Mouse (Mus musculus) heart, adult 2 months (tissue): ENCODE data around the gene Fam83d. TPM values are rescaled to one million over a fixed set of nuclear protein-coding genes. Genes with fewer than 3 reads are reported as not detected.

Experiments
- DNase-seq, 2 experiments: peaks; one replicate each; pipeline ENCODE4 v3.0.0; 2021
- H3K27ac ChIP-seq: fragments of 200-600 bp; 2 replicates; pipeline ENCODE4 v1.8.1; 2022
- H3K27me3 ChIP-seq: fragments of 200-500 bp; 2 replicates; pipeline ENCODE4 v1.6.1; 2012; ENCODE audit warnings: mild to moderate bottlenecking, low read length, inconsistent platforms, mixed read lengths; ENCODE audit not compliant: control insufficient read depth, insufficient read depth
- H3K36me3 ChIP-seq: fragments of 200-500 bp; 2 replicates; pipeline ENCODE4 v1.6.1; 2012; ENCODE audit warnings: low read length, inconsistent platforms; ENCODE audit not compliant: control insufficient read depth, insufficient read depth
- H3K4me1 ChIP-seq: fragments of 200-500 bp; 2 replicates; pipeline ENCODE4 v1.6.1; 2011; ENCODE audit warnings: low read length; ENCODE audit not compliant: control insufficient read depth, insufficient read depth
- H3K4me3 ChIP-seq: fragments of 200-600 bp; 2 replicates; pipeline ENCODE4 v1.8.1; 2022
- H3K79me2 ChIP-seq: fragments of 200-500 bp; replicated peaks from 2 replicates; pipeline ENCODE4 v1.6.1; 2012; ENCODE audit warnings: mild to moderate bottlenecking, inconsistent platforms, low read length, moderate library complexity, mixed read lengths; ENCODE audit not compliant: control insufficient read depth, insufficient read depth
- H3K9ac ChIP-seq: fragments of 200-500 bp; 2 replicates; pipeline ENCODE4 v1.6.1; 2012; ENCODE audit warnings: low read depth, mild to moderate bottlenecking, control low read depth, inconsistent platforms, low read length, mixed read lengths
- CTCF ChIP-seq: fragments of 200-600 bp; IDR thresholded peaks from 2 replicates; pipeline ENCODE4 v1.8.1; 2022; ENCODE audit warnings: antibody characterized with exemption, mild to moderate bottlenecking, moderate library complexity
- EP300 ChIP-seq: fragments of 200-500 bp; IDR thresholded peaks from 2 replicates; pipeline ENCODE4 v1.6.1; 2011; ENCODE audit warnings: low read depth, low read length, control low read depth; ENCODE audit not compliant: insufficient read depth
- POLR2A ChIP-seq: fragments of 200-500 bp; IDR thresholded peaks from 2 replicates; pipeline ENCODE4 v1.6.1; 2011; ENCODE audit warnings: mild to moderate bottlenecking, low read depth, low read length, control low read depth; ENCODE audit not compliant: insufficient read depth
- WGBS: fragments of 180-500 bp; shearing (Covaris S2); methylation state at CpG from one replicate; pipeline ENCODE4 v1.1.7; 2018; 5-methylcytosine and 5-hydroxymethylcytosine counted together
- intact Hi-C: fragments of 180-260 bp; cut with DNase I; formaldehyde crosslinking; loops from one replicate; pipeline ENCODE4 v1.15.1; 2025
- polyA plus RNA-seq: library from polyadenylated mRNA; depleted of rRNA; stranded (reverse); fragments of >200 nt; gene quantifications from 2 replicates; pipeline ENCODE4 v1.2.3, GENCODE M21; 2012
- total RNA-seq, 2 experiments: library from RNA; stranded (reverse); gene quantifications; 2 replicates each; pipeline ENCODE4 v1.2.3; 2021

The Fam83d gene
- total and polyA plus RNA-seq, 3 experiments, result 0.27 to 0.78 (median 0.59) TPM

DNA sequence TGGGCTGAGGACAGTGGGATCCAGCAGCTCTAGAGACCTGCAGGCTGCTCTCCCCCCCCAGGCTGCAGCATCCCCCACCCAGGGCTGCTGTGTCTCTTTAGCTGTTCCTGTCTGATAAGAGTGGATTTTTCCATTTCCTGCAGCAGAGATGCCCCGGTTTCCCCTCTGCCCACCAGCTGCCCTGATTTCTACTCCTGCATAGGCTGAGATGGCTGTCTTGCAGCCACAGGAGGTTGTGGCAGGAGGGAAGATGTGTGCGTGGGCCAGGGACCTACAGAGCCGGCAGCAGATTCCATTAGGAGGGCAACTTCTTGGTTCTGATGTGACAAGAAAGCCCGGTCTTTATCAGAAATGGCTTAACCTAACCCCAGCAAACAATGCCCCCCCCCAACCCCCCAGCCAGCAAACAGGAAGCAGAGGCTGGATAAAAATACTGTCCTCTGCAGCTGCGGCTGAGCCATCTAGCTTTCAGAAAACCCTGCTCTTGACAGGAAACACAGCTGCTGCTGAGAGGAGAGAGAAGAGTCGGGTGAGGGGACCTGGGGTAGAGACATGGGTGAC is 44.8 kb upstream of the Fam83d start:
- peaks cover 10% of the 10 kb centered on the region for H3K4me1 ChIP-seq
- H3K79me2 ChIP-seq, result no peaks in the 10 kb centered on the region; the same call in 1 of the 2 replicates
- H3K4me3 ChIP-seq, result no peak overlapping the region
- no peak for TF ChIP-seq CTCF
- TF ChIP-seq POLR2A, result no peak
- TF ChIP-seq EP300, result no peak
- no peaks in the 10 kb centered on the region for H3K27me3 ChIP-seq
- intact Hi-C loops, result no loop called here
- peak in 1 of 2 experiments; percentile 39 for DNase-seq
- WGBS, result 9% methylated on average over 6 of the region's 6 CpGs
- H3K36me3 ChIP-seq, result no peaks in the 10 kb centered on the region
- H3K27ac ChIP-seq, result peak overlapping the region; percentile 19
- H3K9ac ChIP-seq, result no peak overlapping the region

DNA sequence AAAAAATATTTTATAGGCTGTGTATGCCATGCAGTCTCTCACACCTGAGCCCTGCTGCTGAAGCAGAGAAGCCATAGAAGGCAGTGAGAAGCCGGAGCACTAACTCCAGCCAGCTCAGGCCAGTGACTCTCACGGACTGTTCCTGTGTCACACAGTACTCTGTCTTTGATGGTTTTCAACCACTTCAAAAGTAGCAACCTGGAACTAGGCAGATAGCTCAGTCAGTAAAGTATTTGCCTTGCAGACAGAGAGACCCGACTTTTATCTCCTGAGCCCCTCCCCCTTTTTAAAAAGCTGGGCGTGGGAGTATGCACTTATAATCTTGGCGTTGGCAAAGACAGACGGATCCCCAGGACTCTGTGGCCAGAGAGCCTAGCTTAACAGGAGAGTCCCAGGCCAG is 44.1 kb upstream of the Fam83d start:
- Histone ChIP-seq H3K79me2 (no peaks in the 10 kb centered on the region), H3K9ac (no peak overlapping the region), H3K27ac (peak overlapping the region; percentile 19), H3K36me3 (no peaks in the 10 kb centered on the region), H3K27me3 (no peaks in the 10 kb centered on the region), H3K4me3 (no peak overlapping the region), H3K4me1 (peaks cover 8% of the 10 kb centered on the region)
- intact Hi-C loops, result no loop called here
- 15% methylated on average over 6 of the region's 6 CpGs for WGBS
- TF ChIP-seq CTCF (no peak), POLR2A (no peak), EP300 (no peak)
- DNase-seq, result no peak

DNA sequence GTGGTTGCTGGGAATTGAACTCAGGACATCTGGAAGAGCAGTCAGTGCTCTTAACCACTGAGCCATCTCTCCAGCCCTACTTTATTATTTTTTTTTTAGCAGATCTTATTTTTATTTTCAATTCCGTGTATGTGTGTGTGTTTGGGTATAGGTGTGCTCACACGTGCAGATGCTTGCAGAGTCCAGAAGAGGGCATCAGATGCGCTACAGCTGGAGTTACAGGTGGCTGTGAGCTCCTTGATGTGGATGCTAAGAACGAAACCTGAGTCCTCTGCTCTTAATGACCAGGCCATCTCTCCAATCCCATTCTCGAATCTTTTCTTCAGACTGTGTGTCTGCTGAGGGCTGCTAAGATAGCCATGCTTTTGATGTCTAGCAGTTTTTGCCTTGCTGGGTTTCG is 41.6 kb upstream of the Fam83d start:
- Histone ChIP-seq H3K9ac (no peak overlapping the region), H3K4me1 (peaks cover 6% of the 10 kb centered on the region), H3K36me3 (no peaks in the 10 kb centered on the region), H3K79me2 (no peaks in the 10 kb centered on the region), H3K4me3 (no peak overlapping the region), H3K27ac (no peak overlapping the region), H3K27me3 (no peaks in the 10 kb centered on the region)
- intact Hi-C loops, result no loop called here
- TF ChIP-seq CTCF (peak; percentile 33), EP300 (no peak)
- no peak for DNase-seq
- WGBS, result 69% methylated on average over 6 of the region's 6 CpGs

DNA sequence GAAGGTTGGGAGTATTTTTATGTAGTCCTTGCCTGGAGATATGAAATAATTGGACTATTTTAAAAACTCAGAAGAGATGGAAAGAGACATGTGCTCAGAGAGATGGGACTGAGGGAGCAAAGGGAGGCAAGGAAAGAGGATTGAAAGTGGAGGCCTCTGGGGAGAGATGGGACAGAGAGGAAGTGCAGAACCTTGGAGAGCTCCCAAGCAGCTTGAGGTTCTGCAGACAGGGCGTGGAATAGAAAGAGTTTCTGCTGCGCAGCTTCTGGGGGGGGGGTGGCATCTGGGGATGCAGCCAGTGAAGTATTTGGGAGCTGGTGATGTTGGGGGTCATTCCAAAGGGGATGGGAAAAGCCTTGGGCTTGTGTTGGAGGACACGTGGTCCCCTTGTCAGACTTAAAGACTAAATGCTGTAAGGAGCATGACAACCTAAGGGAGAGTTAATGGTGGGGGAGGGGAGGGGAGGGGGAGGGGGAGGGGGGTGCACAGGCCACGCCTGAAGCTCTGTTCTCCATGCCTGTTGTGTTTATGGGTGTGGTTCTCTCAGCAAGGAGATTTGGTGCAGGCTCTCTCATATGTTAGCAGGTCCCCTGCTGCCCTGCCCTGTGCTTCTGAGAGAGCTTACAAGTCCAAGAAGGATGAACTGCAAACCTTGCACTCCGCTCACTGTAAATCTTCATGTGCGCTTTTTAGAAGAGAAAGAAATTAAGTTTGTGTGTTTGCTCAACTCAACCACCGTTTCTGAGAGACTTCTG is 39.7 kb upstream of the Fam83d start:
- no peak overlapping the region for H3K27ac ChIP-seq
- no peak overlapping the region for H3K4me3 ChIP-seq
- no peak overlapping the region for H3K9ac ChIP-seq
- no peaks in the 10 kb centered on the region for H3K27me3 ChIP-seq
- H3K36me3 ChIP-seq, result no peaks in the 10 kb centered on the region
- no peaks in the 10 kb centered on the region for H3K79me2 ChIP-seq
- intact Hi-C loops, result no loop called here
- peak in 1 of 2 experiments; percentile 15 for DNase-seq
- 45% methylated on average over 7 of the region's 7 CpGs for WGBS
- peaks cover 9% of the 10 kb centered on the region for H3K4me1 ChIP-seq
- no peak for TF ChIP-seq EP300
- no peak for TF ChIP-seq POLR2A
- no peak for TF ChIP-seq CTCF

DNA sequence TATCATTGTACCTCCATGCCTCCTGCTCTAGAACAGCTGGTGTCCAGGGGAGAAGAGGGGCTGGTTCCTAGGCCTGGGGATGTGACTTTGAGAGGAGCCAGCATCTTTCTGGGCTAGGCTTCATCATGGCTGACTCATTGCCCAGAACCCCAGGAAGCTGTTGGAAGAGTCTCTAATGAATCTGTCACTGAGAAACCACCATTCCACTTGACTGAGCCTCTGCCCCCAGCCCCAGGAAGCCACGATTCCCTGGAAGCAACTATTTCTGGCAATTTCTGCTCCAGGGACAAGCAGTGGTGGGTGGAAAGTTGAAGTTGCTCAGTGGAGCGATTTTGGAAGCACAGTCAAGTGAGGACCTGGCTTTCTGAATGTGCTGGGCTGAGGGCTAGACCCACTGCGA is 37.0 kb upstream of the Fam83d start:
- no peak for DNase-seq
- Histone ChIP-seq H3K27me3 (no peaks in the 10 kb centered on the region), H3K4me1 (peaks cover 24% of the 10 kb centered on the region), H3K9ac (no peak overlapping the region), H3K36me3 (no peaks in the 10 kb centered on the region), H3K79me2 (no peaks in the 10 kb centered on the region), H3K27ac (no peak overlapping the region), H3K4me3 (no peak overlapping the region)
- intact Hi-C loops, result loop anchor here (5.0 kb wide), 1 partner anchor 34 kb away; no protein-coding TSS in a partner anchor
- TF ChIP-seq CTCF, result no peak
- WGBS, result 51% methylated on average over 3 of the region's 3 CpGs

DNA sequence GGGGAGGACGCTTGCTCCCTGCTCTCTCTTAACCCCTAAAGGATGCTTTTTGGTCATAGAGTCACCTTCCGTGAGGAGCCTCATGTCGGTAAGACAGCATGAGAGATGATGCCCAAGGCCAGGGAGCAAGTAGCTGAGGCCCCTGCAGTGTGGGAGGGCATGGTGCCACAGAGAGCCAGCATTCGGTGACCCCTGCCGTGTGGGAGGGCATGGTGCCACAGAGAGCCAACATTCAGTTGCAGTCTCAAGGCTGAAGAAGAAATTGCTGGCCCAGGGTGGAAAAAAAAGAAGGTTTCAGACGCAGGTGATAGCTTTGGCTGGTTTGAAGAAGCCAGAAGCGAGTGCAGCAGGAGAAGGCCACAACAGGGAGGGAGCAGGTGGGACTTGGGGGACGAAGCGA is 35.4 kb upstream of the Fam83d start:
- peak in 1 of 2 experiments; percentile 16 for DNase-seq
- WGBS, result 87% methylated on average over 9 of the region's 9 CpGs

More for the DNA sequence above, 35.4 kb upstream of the Fam83d start:
- no peak for TF ChIP-seq EP300
- no peak for TF ChIP-seq CTCF
- TF ChIP-seq POLR2A, result no peak
- Histone ChIP-seq H3K4me1 (peaks cover 24% of the 10 kb centered on the region), H3K79me2 (no peaks in the 10 kb centered on the region), H3K36me3 (no peaks in the 10 kb centered on the region), H3K9ac (no peak overlapping the region), H3K4me3 (no peak overlapping the region), H3K27me3 (no peaks in the 10 kb centered on the region), H3K27ac (no peak overlapping the region)
- intact Hi-C loops, result loop anchor here (5.0 kb wide), 1 partner anchor 35 kb away; no protein-coding TSS in a partner anchor
